Mouse (Mus musculus) embryonic facial prominence, embryonic 13.5 days (tissue): ENCODE data around the gene Tex21. TPM values are rescaled to one million over a fixed set of nuclear protein-coding genes. Genes with fewer than 3 reads are reported as not detected.

Experiments used
- ATAC-seq: fragments of 200-750 bp; cut with Nextera tagmentation; 2 replicates; pipeline ENCODE4 v1.8.0; 2017; ENCODE audit warnings: low read depth; ENCODE audit not compliant: insufficient number of reproducible peaks, insufficient read depth, low FRiP score, low TSS enrichment
- H3K27ac ChIP-seq: fragments of 300-500 bp; sonication (generic); 2 replicates; pipeline ENCODE4 v1.5.1; 2015; ENCODE audit warnings: moderate library complexity, mild to moderate bottlenecking, inconsistent platforms
- H3K27me3 ChIP-seq: fragments of 300-500 bp; sonication (generic); 2 replicates; pipeline ENCODE4 v1.6.1; 2015; ENCODE audit warnings: mild to moderate bottlenecking, inconsistent platforms
- H3K36me3 ChIP-seq: fragments of 300-500 bp; sonication (generic); 2 replicates; pipeline ENCODE4 v1.6.1; 2015; ENCODE audit warnings: mild to moderate bottlenecking, inconsistent platforms
- H3K4me1 ChIP-seq: fragments of 300-500 bp; sonication (generic); 2 replicates; pipeline ENCODE4 v1.6.1; 2015; ENCODE audit warnings: inconsistent platforms
- H3K4me2 ChIP-seq: fragments of 300-500 bp; sonication (generic); 2 replicates; pipeline ENCODE4 v1.6.1; 2015; ENCODE audit warnings: moderate library complexity, mild to moderate bottlenecking, inconsistent platforms
- H3K4me3 ChIP-seq: fragments of 300-500 bp; sonication (generic); 2 replicates; pipeline ENCODE4 v1.5.1; 2015; ENCODE audit warnings: mild to moderate bottlenecking, inconsistent platforms
- H3K9ac ChIP-seq: fragments of 300-500 bp; sonication (generic); 2 replicates; pipeline ENCODE4 v1.6.1; 2015; ENCODE audit warnings: mild to moderate bottlenecking, inconsistent platforms
- H3K9me3 ChIP-seq: fragments of 300-500 bp; sonication (generic); 2 replicates; pipeline ENCODE4 v1.6.1; 2016; ENCODE audit warnings: inconsistent platforms
- WGBS: fragments of 180-500 bp; shearing (Covaris S2); methylation state at CpG from one replicate; pipeline ENCODE4 v1.1.7; 2015; ENCODE audit warnings: mixed read lengths; 5-methylcytosine and 5-hydroxymethylcytosine counted together
- polyA plus RNA-seq: library from polyadenylated mRNA; unstranded; fragments of >200 nt; fragmentation: Nextera tagmentation; extraction: Ambion mirVana; gene quantifications from 2 replicates; pipeline ENCODE4 v1.2.1, GENCODE M21; 2015

The Tex21 gene
- polyA plus RNA-seq, 1 experiment from 2014 or later = not detected

GRCm38 (mm10) chr12:76272610-76273524 is 26.3 kb upstream of the Tex21 start:
- H3K4me1 ChIP-seq = no peaks in the 10 kb centered on the region
- H3K9me3 ChIP-seq = no peaks in the 10 kb centered on the region
- no peak overlapping the region for H3K4me2 ChIP-seq
- H3K36me3 ChIP-seq = peaks cover 32% of the 10 kb centered on the region
- no peak overlapping the region for H3K4me3 ChIP-seq
- no peak for ATAC-seq
- H3K27ac ChIP-seq = no peak overlapping the region
- H3K27me3 ChIP-seq = no peaks in the 10 kb centered on the region
- WGBS = 90% methylated on average over 10 of the region's 10 CpGs
- no peak overlapping the region for H3K9ac ChIP-seq

GRCm38 (mm10) chr12:76271516-76271915 is 25.0 kb upstream of the Tex21 start:
- Histone ChIP-seq H3K36me3 (peaks cover 27% of the 10 kb centered on the region), H3K9me3 (no peaks in the 10 kb centered on the region), H3K9ac (no peak overlapping the region), H3K4me1 (no peaks in the 10 kb centered on the region), H3K27ac (no peak overlapping the region), H3K4me2 (no peak overlapping the region), H3K4me3 (no peak overlapping the region), H3K27me3 (no peaks in the 10 kb centered on the region)
- no peak for ATAC-seq
- WGBS = 86% methylated on average over 6 of the region's 6 CpGs

DNA sequence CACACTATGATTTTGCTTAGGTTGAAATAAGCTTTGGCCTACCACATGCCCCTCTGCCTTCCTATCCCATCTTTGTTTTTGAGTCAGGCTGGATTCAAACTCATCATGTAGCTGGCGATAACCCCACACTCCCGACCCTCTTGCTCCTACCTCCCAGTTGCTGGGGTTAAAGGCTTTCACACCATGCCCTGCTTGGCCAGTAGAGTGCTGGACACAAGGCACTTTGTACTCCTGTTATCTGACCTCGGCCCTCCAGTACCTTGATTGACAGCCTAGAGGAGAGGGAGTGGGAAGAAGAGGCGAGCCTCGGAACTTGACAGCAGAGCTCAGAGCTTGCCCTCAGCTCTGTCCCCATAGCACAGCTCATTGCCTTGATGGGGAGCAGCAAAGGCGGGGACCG is 22.6 kb upstream of the Tex21 start:
- H3K4me3 ChIP-seq = no peak overlapping the region
- no peak for ATAC-seq
- H3K4me2 ChIP-seq = no peak overlapping the region
- H3K9me3 ChIP-seq = no peaks in the 10 kb centered on the region
- no peaks in the 10 kb centered on the region for H3K4me1 ChIP-seq
- peaks cover 36% of the 10 kb centered on the region for H3K36me3 ChIP-seq
- no peak overlapping the region for H3K9ac ChIP-seq
- no peaks in the 10 kb centered on the region for H3K27me3 ChIP-seq
- no peak overlapping the region for H3K27ac ChIP-seq
- 61% methylated on average over 7 of the region's 7 CpGs for WGBS

DNA sequence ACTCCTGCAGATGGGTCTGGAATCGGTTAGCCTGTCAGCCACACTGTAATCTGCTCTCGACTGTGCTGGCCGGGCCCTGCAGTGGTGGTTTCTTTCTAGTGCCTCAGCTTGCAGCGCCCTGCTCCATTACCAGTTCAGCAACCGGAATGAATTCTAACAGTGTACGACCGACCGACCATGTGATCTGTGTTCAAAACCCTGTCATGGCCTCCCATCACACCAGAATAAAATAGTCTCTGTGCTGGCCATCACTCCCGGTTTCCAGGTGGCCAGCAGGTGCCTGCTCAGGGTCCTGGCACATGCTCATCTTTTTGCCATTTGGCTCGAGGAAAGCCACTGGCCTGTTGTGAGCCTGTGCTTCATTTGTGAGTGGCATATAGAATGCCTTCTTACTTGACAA is 22.1 kb upstream of the Tex21 start:
- H3K27ac ChIP-seq = no peak overlapping the region; the same call in 1 of the 2 replicates
- no peak overlapping the region for H3K4me3 ChIP-seq
- no peak overlapping the region for H3K9ac ChIP-seq
- 71% methylated on average over 10 of the region's 10 CpGs for WGBS
- no peaks in the 10 kb centered on the region for H3K9me3 ChIP-seq
- ATAC-seq = no peak
- peaks cover 36% of the 10 kb centered on the region for H3K36me3 ChIP-seq
- H3K4me2 ChIP-seq = no peak overlapping the region
- H3K27me3 ChIP-seq = no peaks in the 10 kb centered on the region
- no peaks in the 10 kb centered on the region for H3K4me1 ChIP-seq

- H3K27me3 ChIP-seq = no peaks in the 10 kb centered on the region
- H3K4me2 ChIP-seq = no peak overlapping the region
- H3K9me3 ChIP-seq = no peaks in the 10 kb centered on the region
- ATAC-seq = no peak
- no peaks in the 10 kb centered on the region for H3K4me1 ChIP-seq
- no peak overlapping the region for H3K4me3 ChIP-seq
- no peak overlapping the region for H3K27ac ChIP-seq
- H3K36me3 ChIP-seq = peaks cover 28% of the 10 kb centered on the region
- H3K9ac ChIP-seq = no peak overlapping the region
- WGBS = 73% methylated on average over 9 of the region's 9 CpGs
These were observed 20.3 kb upstream of the Tex21 start for GRCm38 (mm10) chr12:76266875-76267274.

GRCm38 (mm10) chr12:76265001-76265400 is 18.5 kb upstream of the Tex21 start:
- no peak for ATAC-seq
- Histone ChIP-seq H3K4me2 (no peak overlapping the region), H3K27me3 (no peaks in the 10 kb centered on the region), H3K27ac (no peak overlapping the region), H3K9ac (no peak overlapping the region), H3K4me3 (no peak overlapping the region), H3K36me3 (peaks cover 17% of the 10 kb centered on the region; the same call in 1 of the 2 replicates), H3K9me3 (no peaks in the 10 kb centered on the region), H3K4me1 (no peaks in the 10 kb centered on the region)
- 81% methylated on average over 6 of the region's 6 CpGs for WGBS

- Histone ChIP-seq H3K27me3 (no peaks in the 10 kb centered on the region), H3K4me1 (no peaks in the 10 kb centered on the region), H3K4me3 (no peak overlapping the region), H3K36me3 (peaks cover 17% of the 10 kb centered on the region; the same call in 1 of the 2 replicates), H3K9ac (no peak overlapping the region), H3K4me2 (no peak overlapping the region), H3K27ac (no peak overlapping the region), H3K9me3 (no peaks in the 10 kb centered on the region)
- no peak for ATAC-seq
- 88% methylated on average over 9 of the region's 9 CpGs for WGBS
These were observed 17.9 kb upstream of the Tex21 start for GRCm38 (mm10) chr12:76264325-76264965.

GRCm38 (mm10) chr12:76263876-76264275 is 17.3 kb upstream of the Tex21 start:
- 67% methylated on average over 1 of the region's 1 CpGs for WGBS
- no peak overlapping the region for H3K4me3 ChIP-seq
- H3K9ac ChIP-seq = no peak overlapping the region
- no peaks in the 10 kb centered on the region for H3K9me3 ChIP-seq
- no peak overlapping the region for H3K27ac ChIP-seq
- no peak overlapping the region for H3K4me2 ChIP-seq
- ATAC-seq = no peak
- H3K27me3 ChIP-seq = no peaks in the 10 kb centered on the region
- H3K36me3 ChIP-seq = peaks cover 17% of the 10 kb centered on the region; the same call in 1 of the 2 replicates
- H3K4me1 ChIP-seq = no peaks in the 10 kb centered on the region

- peaks cover 17% of the 10 kb centered on the region; the same call in 1 of the 2 replicates for H3K36me3 ChIP-seq
- H3K4me1 ChIP-seq = no peaks in the 10 kb centered on the region
- 92% methylated on average over 4 of the region's 4 CpGs for WGBS
- no peak overlapping the region for H3K4me2 ChIP-seq
- H3K9me3 ChIP-seq = no peaks in the 10 kb centered on the region
- no peak for ATAC-seq
- H3K4me3 ChIP-seq = no peak overlapping the region
- no peak overlapping the region for H3K27ac ChIP-seq
- H3K27me3 ChIP-seq = no peaks in the 10 kb centered on the region
- no peak overlapping the region for H3K9ac ChIP-seq
These were observed 16.4 kb upstream of the Tex21 start for GRCm38 (mm10) chr12:76262918-76263317.

DNA sequence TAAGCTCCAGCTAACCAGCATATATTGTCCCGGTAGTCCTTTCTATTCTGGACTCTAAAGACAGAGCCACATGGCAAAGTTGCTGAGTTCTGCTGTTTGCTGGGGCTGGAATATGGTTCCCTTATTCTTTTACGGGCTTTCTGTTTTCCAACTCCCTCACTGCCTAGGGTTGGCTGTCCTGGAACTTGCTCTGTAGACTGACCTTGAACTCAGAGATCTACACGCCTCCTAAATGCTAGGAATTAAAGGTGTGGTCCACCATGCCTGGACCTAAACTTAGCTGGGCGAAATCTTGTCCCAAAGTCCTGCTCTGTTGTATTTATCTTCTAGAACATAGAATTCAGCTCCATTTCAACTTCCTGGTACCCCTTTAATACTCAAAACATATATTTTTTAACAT is 15.0 kb upstream of the Tex21 start:
- 91% methylated on average over 4 of the region's 4 CpGs for WGBS
- Histone ChIP-seq H3K4me1 (peaks cover 9% of the 10 kb centered on the region; the same call in 1 of the 2 replicates), H3K9me3 (no peaks in the 10 kb centered on the region), H3K4me3 (no peak overlapping the region), H3K27me3 (no peaks in the 10 kb centered on the region), H3K9ac (no peak overlapping the region), H3K27ac (no peak overlapping the region), H3K36me3 (peaks cover 15% of the 10 kb centered on the region; the same call in 1 of the 2 replicates), H3K4me2 (no peak overlapping the region)
- ATAC-seq = no peak

DNA sequence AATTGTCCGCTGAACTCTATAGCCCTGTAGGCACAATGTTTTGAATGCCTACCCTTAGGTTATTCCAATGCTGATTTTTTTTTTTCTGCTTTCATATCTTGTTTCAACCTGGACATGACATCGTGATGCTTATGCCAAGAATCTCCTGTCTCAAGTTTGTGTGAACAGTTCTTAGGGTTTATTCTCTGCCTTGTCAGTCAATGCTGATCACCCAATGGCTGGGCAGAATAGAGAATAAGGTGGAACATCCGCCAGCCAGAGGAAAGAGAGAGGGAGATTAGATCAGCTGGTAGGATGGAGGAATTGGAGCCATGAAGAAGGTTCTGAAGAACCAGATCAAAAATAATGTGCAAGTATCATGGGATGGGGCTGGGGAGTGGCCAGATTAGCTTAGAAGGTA is 14.1 kb upstream of the Tex21 start:
- H3K27me3 ChIP-seq = no peaks in the 10 kb centered on the region
- peaks cover 7% of the 10 kb centered on the region; the same call in 1 of the 2 replicates for H3K36me3 ChIP-seq
- 82% methylated on average over 3 of the region's 3 CpGs for WGBS
- H3K4me1 ChIP-seq = peaks cover 17% of the 10 kb centered on the region
- H3K27ac ChIP-seq = no peak overlapping the region
- no peak overlapping the region for H3K4me2 ChIP-seq
- no peaks in the 10 kb centered on the region for H3K9me3 ChIP-seq
- no peak overlapping the region for H3K4me3 ChIP-seq
- H3K9ac ChIP-seq = no peak overlapping the region
- ATAC-seq = no peak
